Mouse (Mus musculus) embryo, embryonic 9.5 days (tissue): Measurements from ENCODE around the gene Slco6d1.
"Not testable (repeated sequence)": the region's sequence is repeated elsewhere in the genome, so short reads cannot be mapped to it uniquely, and the experiment has no call there.

Source experiments
- DNase-seq: peaks from one replicate; pipeline ENCODE4 v3.0.0-alpha.2; 2017; ENCODE audit errors: extremely low spot score

The Slco6d1 gene

GRCm38 (mm10) chr1:98420824-98421223, at the start of gene Slco6d1:
Gene Slco6d1 (plus strand): TSS chr1:98421124.
- DNase-seq = no peak

GRCm38 (mm10) chr1:98392001-98392400, 28.9 kb upstream of the Slco6d1 start:
- no peak for DNase-seq

- no peak for DNase-seq
These were observed 27.0 kb downstream of the Slco6d1 start for GRCm38 (mm10) chr1:98447929-98448328.

GRCm38 (mm10) chr1:98459224-98459623, 38.3 kb downstream of the Slco6d1 start:
- DNase-seq = not testable (repeated sequence)

- not testable (repeated sequence) for DNase-seq
These were observed 55.5 kb downstream of the Slco6d1 start for GRCm38 (mm10) chr1:98476381-98476780.

GRCm38 (mm10) chr1:98479243-98479642, 58.3 kb downstream of the Slco6d1 start:
- no peak for DNase-seq

- no peak for DNase-seq
These were observed 85.1 kb downstream of the Slco6d1 start for GRCm38 (mm10) chr1:98505982-98506381.

- no peak for DNase-seq
These were observed 102.1 kb downstream of the Slco6d1 start for GRCm38 (mm10) chr1:98522977-98523376.

- DNase-seq = no peak
These were observed 102.6 kb downstream of the Slco6d1 start for GRCm38 (mm10) chr1:98523537-98523936.

GRCm38 (mm10) chr1:98528368-98528767, 107.4 kb downstream of the Slco6d1 start:
- DNase-seq = not testable (repeated sequence)

GRCm38 (mm10) chr1:98545372-98545771, 124.4 kb downstream of the Slco6d1 start:
- no peak for DNase-seq

GRCm38 (mm10) chr1:98554388-98554787, 133.5 kb downstream of the Slco6d1 start:
- DNase-seq = no peak

- no peak for DNase-seq
These were observed 144.8 kb downstream of the Slco6d1 start for GRCm38 (mm10) chr1:98565701-98566100.
